Mouse (Mus musculus) embryonic facial prominence, embryonic 11.5 days (tissue): ENCODE measurements at regions not wholly inside any gene's neighbourhood (a gene's known extent, or its start where the extent isn't known, plus 50 kb on each side); places are given as distances from the start of the nearest gene placed in this dataset.

ENCODE experiments used
- ATAC-seq: fragments of 200-750 bp; cut with Nextera tagmentation; replicated peaks from 2 replicates; pipeline ENCODE4 v1.8.0; 2017; ENCODE audit warnings: low read depth; ENCODE audit not compliant: insufficient number of reproducible peaks, low FRiP score, low TSS enrichment
- DNase-seq: peaks from one replicate; pipeline ENCODE4 v3.0.0-alpha.2; 2015; ENCODE audit warnings: low spot score
- H3K27ac ChIP-seq: fragments of 300-500 bp; sonication (generic); replicated peaks from 2 replicates; pipeline ENCODE4 v1.5.1; 2014; ENCODE audit warnings: mild to moderate bottlenecking, low read depth, low read length, control low read depth
- H3K27me3 ChIP-seq: fragments of 300-500 bp; sonication (generic); 2 replicates; pipeline ENCODE4 v1.6.1; 2014; ENCODE audit warnings: mild to moderate bottlenecking, low read length, moderate library complexity, mixed read lengths; ENCODE audit not compliant: control insufficient read depth, insufficient read depth
- H3K36me3 ChIP-seq: fragments of 300-500 bp; sonication (generic); replicated peaks from 2 replicates; pipeline ENCODE4 v1.6.1; 2014; ENCODE audit warnings: low read depth, mild to moderate bottlenecking, low read length, moderate library complexity, mixed read lengths; ENCODE audit not compliant: control insufficient read depth, insufficient read depth
- H3K4me1 ChIP-seq: fragments of 300-500 bp; sonication (generic); 2 replicates; pipeline ENCODE4 v1.6.1; 2014; ENCODE audit warnings: low read length, mixed read lengths; ENCODE audit not compliant: control insufficient read depth, insufficient read depth
- H3K4me2 ChIP-seq: fragments of 300-500 bp; sonication (generic); 2 replicates; pipeline ENCODE4 v1.6.1; 2014; ENCODE audit warnings: low read depth, mild to moderate bottlenecking, control low read depth, low read length, moderate library complexity
- H3K4me3 ChIP-seq: fragments of 300-500 bp; sonication (generic); 2 replicates; pipeline ENCODE4 v1.5.1; 2014; ENCODE audit warnings: low read depth, low read length, control low read depth
- H3K9ac ChIP-seq: fragments of 300-500 bp; sonication (generic); replicated peaks from 2 replicates; pipeline ENCODE4 v1.6.1; 2014; ENCODE audit warnings: mild to moderate bottlenecking, control low read depth, low read length
- H3K9me3 ChIP-seq: fragments of 300-500 bp; sonication (generic); replicated peaks from 2 replicates; pipeline ENCODE4 v1.6.1; 2016; ENCODE audit warnings: mild to moderate bottlenecking, low read length, inconsistent platforms, mixed read lengths; ENCODE audit not compliant: control insufficient read depth
- WGBS: fragments of 180-500 bp; shearing (Covaris S2); extraction: QIAGEN DNeasy Blood & Tissue Kit; methylation state at CpG from one replicate; pipeline ENCODE4 v1.1.7; 2014; 5-methylcytosine and 5-hydroxymethylcytosine counted together

GRCm38 (mm10) chr17:7568482-7568881 is 183.2 kb upstream of the Unc93a2 start:
- H3K4me3 ChIP-seq = no peak overlapping the region
- no peak overlapping the region for H3K9ac ChIP-seq
- 89% methylated on average over 5 of the region's 5 CpGs for WGBS
- no peak for ATAC-seq
- H3K4me2 ChIP-seq = no peak overlapping the region
- H3K4me1 ChIP-seq = no peaks in the 10 kb centered on the region
- H3K9me3 ChIP-seq = no peaks in the 10 kb centered on the region
- H3K27ac ChIP-seq = no peak overlapping the region
- DNase-seq = no peak
- H3K36me3 ChIP-seq = no peaks in the 10 kb centered on the region
- H3K27me3 ChIP-seq = no peaks in the 10 kb centered on the region

DNA sequence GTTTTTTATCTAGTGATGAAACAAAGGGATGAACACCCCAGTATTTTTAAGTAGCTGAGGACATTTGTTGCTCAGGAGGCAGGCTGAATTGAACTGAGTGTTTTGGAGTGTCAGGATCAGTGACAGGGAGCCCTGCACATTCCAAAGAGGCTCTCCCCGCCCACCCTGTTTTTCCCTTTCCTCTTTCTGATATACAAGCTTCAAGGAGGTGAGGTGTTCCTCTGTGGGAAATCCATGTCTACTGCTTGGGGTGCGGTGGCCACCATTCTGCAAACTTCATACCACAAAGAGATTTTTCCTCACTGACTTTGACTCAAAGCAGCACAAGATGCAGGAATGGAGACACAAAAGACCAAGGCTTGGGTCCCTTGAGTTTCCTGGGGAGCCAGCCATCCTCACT is 180.5 kb upstream of the Unc93a2 start:
- H3K4me2 ChIP-seq = no peak overlapping the region
- no peak overlapping the region for H3K4me3 ChIP-seq
- H3K27ac ChIP-seq = no peak overlapping the region
- H3K36me3 ChIP-seq = no peaks in the 10 kb centered on the region
- no peaks in the 10 kb centered on the region for H3K9me3 ChIP-seq
- no peaks in the 10 kb centered on the region for H3K4me1 ChIP-seq
- H3K27me3 ChIP-seq = no peaks in the 10 kb centered on the region
- no peak for ATAC-seq
- H3K9ac ChIP-seq = no peak overlapping the region
- WGBS = 83% methylated on average over 2 of the region's 2 CpGs
- no peak for DNase-seq

DNA sequence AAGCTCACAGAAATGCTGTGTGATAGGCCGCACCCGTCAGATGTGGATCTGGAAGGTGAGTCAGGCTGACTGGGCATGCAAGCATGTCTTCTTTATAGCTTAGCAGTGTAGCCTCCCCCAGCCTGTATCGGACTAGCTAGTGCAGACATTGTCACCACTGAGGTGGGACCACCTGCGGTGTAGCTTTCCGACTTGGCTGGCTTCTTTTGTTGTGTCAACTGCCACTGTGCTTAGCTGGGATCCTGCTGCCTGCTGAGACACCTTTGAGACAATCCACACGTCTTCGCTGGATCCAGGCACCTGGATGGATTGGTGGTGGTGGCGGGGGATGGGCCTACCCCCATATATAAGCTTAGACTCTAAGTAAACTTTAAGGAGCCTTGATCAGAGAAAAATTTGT is 177.7 kb upstream of the Unc93a2 start:
- WGBS = 22% methylated on average over 8 of the region's 8 CpGs
- DNase-seq = no peak
- H3K9me3 ChIP-seq = no peaks in the 10 kb centered on the region
- no peak overlapping the region for H3K4me2 ChIP-seq
- no peaks in the 10 kb centered on the region for H3K36me3 ChIP-seq
- no peak overlapping the region for H3K27ac ChIP-seq
- no peak overlapping the region for H3K4me3 ChIP-seq
- no peaks in the 10 kb centered on the region for H3K4me1 ChIP-seq
- no peaks in the 10 kb centered on the region for H3K27me3 ChIP-seq
- no peak overlapping the region for H3K9ac ChIP-seq
- no peak for ATAC-seq

DNA sequence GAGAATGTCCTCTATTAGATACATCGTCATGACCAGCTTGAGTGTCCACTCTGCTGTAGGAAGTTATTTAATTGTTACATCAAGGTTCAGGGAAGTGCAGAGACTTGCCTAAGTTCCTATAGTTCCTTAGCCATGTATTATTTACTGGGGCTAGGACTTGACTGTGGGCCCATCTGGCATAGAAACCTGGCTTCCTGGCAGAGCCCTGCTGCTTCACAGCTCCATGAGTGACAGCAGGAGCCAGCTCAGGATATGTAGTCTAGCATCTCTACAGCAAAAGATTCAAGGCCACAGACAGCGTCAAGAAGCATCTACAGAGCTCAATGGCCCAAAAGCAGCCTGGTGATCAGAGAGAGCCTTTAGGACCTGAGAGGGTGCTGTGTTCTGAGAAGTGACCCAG is 163.2 kb upstream of the Unc93a2 start:
- H3K36me3 ChIP-seq = no peaks in the 10 kb centered on the region
- no peaks in the 10 kb centered on the region for H3K4me1 ChIP-seq
- H3K4me3 ChIP-seq = no peak overlapping the region
- no peaks in the 10 kb centered on the region for H3K9me3 ChIP-seq
- no peaks in the 10 kb centered on the region for H3K27me3 ChIP-seq
- ATAC-seq (no peak), DNase-seq (no peak)
- 86% methylated on average over 2 of the region's 2 CpGs for WGBS
- no peak overlapping the region for H3K9ac ChIP-seq
- no peak overlapping the region for H3K27ac ChIP-seq
- H3K4me2 ChIP-seq = no peak overlapping the region

- Histone ChIP-seq H3K4me1 (no peaks in the 10 kb centered on the region), H3K9me3 (no peaks in the 10 kb centered on the region), H3K4me2 (no peak overlapping the region), H3K36me3 (no peaks in the 10 kb centered on the region), H3K27me3 (no peaks in the 10 kb centered on the region), H3K27ac (no peak overlapping the region), H3K4me3 (no peak overlapping the region), H3K9ac (no peak overlapping the region)
- DNase-seq (no peak), ATAC-seq (no peak)
- WGBS = 71% methylated on average over 4 of the region's 4 CpGs
Measured at GRCm38 (mm10) chr17:7538402-7539087, 153.3 kb upstream of the Unc93a2 start.

GRCm38 (mm10) chr17:7537618-7538266 is 152.5 kb upstream of the Unc93a2 start:
- ATAC-seq = no peak
- Histone ChIP-seq H3K36me3 (no peaks in the 10 kb centered on the region), H3K9me3 (no peaks in the 10 kb centered on the region), H3K4me2 (no peak overlapping the region), H3K4me3 (no peak overlapping the region), H3K9ac (no peak overlapping the region), H3K27ac (no peak overlapping the region; the same call in 1 of the 2 replicates), H3K4me1 (no peaks in the 10 kb centered on the region), H3K27me3 (no peaks in the 10 kb centered on the region)
- WGBS = 58% methylated on average over 7 of the region's 7 CpGs
- DNase-seq = peak; percentile 54

GRCm38 (mm10) chr17:7537210-7537609 is 151.9 kb upstream of the Unc93a2 start:
- no peaks in the 10 kb centered on the region for H3K4me1 ChIP-seq
- H3K27ac ChIP-seq = no peak overlapping the region
- H3K36me3 ChIP-seq = no peaks in the 10 kb centered on the region
- ATAC-seq = no peak
- H3K4me2 ChIP-seq = no peak overlapping the region
- no peak for DNase-seq
- 76% methylated on average over 5 of the region's 5 CpGs for WGBS
- no peaks in the 10 kb centered on the region for H3K9me3 ChIP-seq
- H3K27me3 ChIP-seq = no peaks in the 10 kb centered on the region
- H3K9ac ChIP-seq = no peak overlapping the region
- no peak overlapping the region for H3K4me3 ChIP-seq

- H3K36me3 ChIP-seq = no peaks in the 10 kb centered on the region
- no peak overlapping the region for H3K9ac ChIP-seq
- DNase-seq (no peak), ATAC-seq (no peak)
- no peak overlapping the region for H3K4me3 ChIP-seq
- H3K4me2 ChIP-seq = no peak overlapping the region
- WGBS = 88% methylated on average over 6 of the region's 6 CpGs
- H3K9me3 ChIP-seq = no peaks in the 10 kb centered on the region
- no peak overlapping the region for H3K27ac ChIP-seq
- H3K4me1 ChIP-seq = no peaks in the 10 kb centered on the region
- H3K27me3 ChIP-seq = no peaks in the 10 kb centered on the region
Measured at GRCm38 (mm10) chr17:7534386-7535059, 149.3 kb upstream of the Unc93a2 start.
